Mouse (Mus musculus) urinary bladder, postnatal 36 days (tissue): Measurements from ENCODE around the gene Olfr610.
"Not testable (repeated sequence)": the region's sequence is repeated elsewhere in the genome, so short reads cannot be mapped to it uniquely, and the experiment has no call there.

Experiments used
- DNase-seq, 2 experiments: peaks; one replicate each; pipeline ENCODE4 v3.0.0; 2022; ENCODE audit warnings: low spot score in 2 of 2, mixed read lengths in 1 of 2

Olfr610 gene

GRCm38 (mm10) chr7:103512022-103512421 lies at the start of gene Olfr610:
TSS of gene Olfr610 (minus strand) at chr7:103512122.
- no peak for DNase-seq

GRCm38 (mm10) chr7:103555779-103556178 lies 43.9 kb upstream of the Olfr610 start, which contains the start of gene Olfr615:
TSS of gene Olfr615 (plus strand) at chr7:103556079.
- DNase-seq, result no peak

GRCm38 (mm10) chr7:103547774-103548173 lies 35.9 kb upstream of the Olfr610 start, which contains the start of gene Olfr613:
TSS of gene Olfr613 (plus strand) at chr7:103548074.
- no peak for DNase-seq

- not testable (repeated sequence) for DNase-seq
Observed at GRCm38 (mm10) chr7:103542617-103543016, 30.7 kb upstream of the Olfr610 start, which contains the start of gene Olfr612. TSS of gene Olfr612 (minus strand) at chr7:103542717.

GRCm38 (mm10) chr7:103520746-103521145 lies 8.8 kb upstream of the Olfr610 start, which contains the start of gene Olfr611:
TSS of gene Olfr611 (minus strand) at chr7:103520846.
- DNase-seq, result not testable (repeated sequence)

- no peak for DNase-seq
Observed at GRCm38 (mm10) chr7:103497962-103498361, 14.0 kb downstream of the Olfr610 start, which contains the start of gene Olfr609. TSS of gene Olfr609 (minus strand) at chr7:103498062.

GRCm38 (mm10) chr7:103477106-103477505 lies 34.8 kb downstream of the Olfr610 start:
- DNase-seq, result not testable (repeated sequence)

- DNase-seq, result no peak
Observed at GRCm38 (mm10) chr7:103469577-103469976, 42.3 kb downstream of the Olfr610 start, which contains the start of gene Olfr608. TSS of gene Olfr608 (plus strand) at chr7:103469877.

GRCm38 (mm10) chr7:103460590-103460989 lies 51.3 kb downstream of the Olfr610 start:
- no peak for DNase-seq
